Mouse (Mus musculus) olfactory bulb, adult 2 months (tissue): ENCODE data around the gene Ly6g6e. TPM values are rescaled to one million over a fixed set of nuclear protein-coding genes. Genes with fewer than 3 reads are reported as not detected.
"Not testable (repeated sequence)": the region's sequence is repeated elsewhere in the genome, so short reads cannot be mapped to it uniquely, and the experiment has no call there.

Experiments
- H3K27ac ChIP-seq: fragments of 200-500 bp; 2 replicates; pipeline ENCODE4 v1.5.1; 2012; ENCODE audit warnings: low read depth, low read length; ENCODE audit not compliant: insufficient read depth
- H3K4me1 ChIP-seq: fragments of 200-500 bp; 2 replicates; pipeline ENCODE4 v1.6.1; 2012; ENCODE audit warnings: low read length; ENCODE audit not compliant: control insufficient read depth, insufficient read depth
- H3K4me3 ChIP-seq: fragments of 200-500 bp; 2 replicates; pipeline ENCODE4 v1.5.1; 2012; ENCODE audit warnings: mild to moderate bottlenecking, low read depth, low read length, moderate library complexity; ENCODE audit not compliant: insufficient read depth
- CTCF ChIP-seq: fragments of 200-500 bp; IDR thresholded peaks from 2 replicates; pipeline ENCODE4 v1.5.1; 2012; ENCODE audit warnings: low read depth, mild to moderate bottlenecking, low read length, moderate library complexity; ENCODE audit not compliant: insufficient read depth
- POLR2A ChIP-seq: fragments of 200-500 bp; IDR thresholded peaks from 2 replicates; pipeline ENCODE4 v1.6.1; 2012; ENCODE audit warnings: mild to moderate bottlenecking, low read depth, low read length, moderate library complexity; ENCODE audit not compliant: insufficient read depth
- WGBS: fragments of 180-500 bp; shearing (Covaris S2); methylation state at CpG from one replicate; pipeline ENCODE4 v1.1.7; 2018; 5-methylcytosine and 5-hydroxymethylcytosine counted together
- polyA plus RNA-seq: library from polyadenylated mRNA; stranded (reverse); fragments of >200 nt; gene quantifications from 2 replicates; pipeline ENCODE4 v1.2.4, GENCODE M21; 2012; ENCODE audit warnings: low replicate concordance; ENCODE audit not compliant: missing spikeins, insufficient read depth, insufficient read length

Ly6g6e gene
- polyA plus RNA-seq, 1 experiment: not detected

GRCm38 (mm10) chr17:35121143-35121799 is 44.6 kb downstream of the Ly6g6e start, which contains the start of gene Gpank1:
TSS of gene Gpank1 (plus strand) at chr17:35121455.
- TF ChIP-seq CTCF (no peak), POLR2A (peak; percentile 37; the same call in 1 of the 2 replicates)
- Histone ChIP-seq H3K4me1 (peaks cover 2% of the 10 kb centered on the region; the same call in 1 of the 2 replicates), H3K4me3 (peak within 1 kb of the TSS; percentile 80), H3K27ac (peak within 1 kb of the TSS; percentile 68)
- under 1% methylated on average over 50 of the region's 50 CpGs for WGBS

- H3K4me1 ChIP-seq: peaks cover 6% of the 10 kb centered on the region
- TF ChIP-seq CTCF: no peak
- TF ChIP-seq POLR2A: no peak
- H3K27ac ChIP-seq: peak within 1 kb of the TSS; percentile 68
- peak within 1 kb of the TSS; percentile 80 for H3K4me3 ChIP-seq
- 0% methylated on average over 19 of the region's 19 CpGs for whole genome bisulfite sequencing
Observed at GRCm38 (mm10) chr17:35121871-35122303, 45.2 kb downstream of the Ly6g6e start, which contains the start of gene Csnk2b. TSS of gene Csnk2b (minus strand) at chr17:35122053.

DNA sequence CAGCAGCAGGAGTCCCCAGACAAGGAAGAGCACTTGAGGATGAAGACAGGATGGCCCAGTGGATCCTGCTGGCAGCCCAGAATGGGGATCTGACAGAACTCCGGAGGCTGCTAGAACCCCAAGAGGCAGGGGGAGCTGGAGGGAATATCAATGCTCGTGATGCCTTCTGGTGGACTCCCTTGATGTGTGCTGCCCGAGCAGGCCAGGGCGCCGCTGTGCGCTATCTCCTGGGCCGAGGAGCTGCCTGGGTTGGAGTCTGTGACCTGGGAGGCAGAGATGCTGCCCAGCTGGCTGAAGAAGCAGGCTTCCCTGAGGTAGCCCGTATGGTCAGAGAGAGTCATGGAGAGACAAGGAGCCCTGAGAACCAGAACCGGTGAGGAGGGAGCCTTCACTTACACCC is 46.6 kb downstream of the Ly6g6e start:
- H3K27ac ChIP-seq, H3K4me3 ChIP-seq: not testable (repeated sequence)
- 86% methylated on average over 9 of the region's 9 CpGs for WGBS
- H3K4me1 ChIP-seq: peaks cover 17% of the 10 kb centered on the region

DNA sequence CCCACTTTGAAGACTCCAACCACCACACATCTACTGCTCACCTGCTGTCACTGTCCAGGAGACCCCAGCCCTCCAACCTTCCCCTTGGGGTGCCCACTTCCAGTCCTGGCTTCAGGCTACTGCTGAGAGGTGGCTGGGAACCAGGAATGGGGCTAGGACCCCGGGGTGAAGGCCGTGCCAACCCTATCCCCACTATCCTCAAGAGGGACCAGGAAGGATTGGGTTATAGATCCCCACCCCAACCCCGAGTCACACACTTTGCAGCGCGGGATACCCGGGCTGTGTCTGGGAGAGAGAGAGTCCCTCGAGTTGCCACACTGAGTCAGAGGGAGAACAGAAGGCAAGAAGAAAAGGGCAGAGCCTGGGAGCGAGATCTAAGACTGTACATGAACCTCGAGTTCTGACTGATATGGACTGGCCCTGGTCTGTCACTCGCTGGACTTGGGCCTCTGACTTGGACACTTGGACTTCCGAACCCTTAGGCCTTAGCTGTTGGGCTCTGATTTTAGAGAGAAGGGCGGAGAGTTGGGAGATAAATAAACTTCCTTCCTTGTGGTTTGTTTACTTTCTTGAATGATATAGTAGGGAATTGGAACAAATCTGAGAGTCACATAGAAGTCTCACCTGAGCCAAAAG is 47.7 kb downstream of the Ly6g6e start:
- WGBS: 90% methylated on average over 12 of the region's 12 CpGs
- H3K4me3 ChIP-seq: not testable (repeated sequence)
- H3K4me1 ChIP-seq: peaks cover 20% of the 10 kb centered on the region

GRCm38 (mm10) chr17:35125081-35125480 is 48.4 kb downstream of the Ly6g6e start:
- Histone ChIP-seq H3K4me3 (no peak overlapping the region), H3K27ac (no peak overlapping the region), H3K4me1 (peaks cover 20% of the 10 kb centered on the region)
- WGBS: 86% methylated on average over 1 of the region's 1 CpGs
- TF ChIP-seq CTCF (no peak), POLR2A (no peak)

More for the DNA sequence above, 47.7 kb downstream of the Ly6g6e start:
- H3K27ac ChIP-seq: not testable (repeated sequence)

DNA sequence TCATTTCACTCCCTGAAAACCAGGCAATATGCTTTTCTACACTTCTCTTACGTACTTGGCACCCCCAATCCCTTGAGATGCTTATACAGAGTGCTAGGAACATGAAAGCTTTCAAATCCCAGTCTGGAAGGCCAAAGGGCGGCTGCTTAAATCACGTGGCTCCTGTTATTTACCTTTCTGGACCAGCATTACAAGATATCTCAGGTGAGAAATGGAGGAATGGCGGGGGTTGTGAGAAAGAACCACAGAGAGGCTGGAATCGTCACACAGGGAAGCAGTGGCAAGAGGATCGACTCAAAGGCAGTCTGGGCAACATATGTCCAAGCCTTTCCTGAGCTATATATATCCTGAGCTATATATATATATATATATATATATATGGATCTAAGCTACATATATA is 48.9 kb downstream of the Ly6g6e start:
- Histone ChIP-seq H3K27ac (no peak overlapping the region), H3K4me1 (peaks cover 20% of the 10 kb centered on the region), H3K4me3 (peak overlapping the region; percentile 77; the same call in 1 of the 2 replicates)
- no peak for TF ChIP-seq POLR2A
- no peak for TF ChIP-seq CTCF
- 35% methylated on average over 6 of the region's 6 CpGs for WGBS

- Histone ChIP-seq H3K27ac (peak within 1 kb of the TSS; percentile 82), H3K4me3 (peak within 1 kb of the TSS; percentile 77), H3K4me1 (peaks cover 20% of the 10 kb centered on the region)
- WGBS: under 1% methylated on average over 36 of the region's 36 CpGs
- TF ChIP-seq CTCF: no peak
- peak; percentile 92 for TF ChIP-seq POLR2A
Observed at GRCm38 (mm10) chr17:35126206-35126611, 49.5 kb downstream of the Ly6g6e start, which contains the start of gene D17H6S53E. TSS of gene D17H6S53E (plus strand) at chr17:35126373.

DNA sequence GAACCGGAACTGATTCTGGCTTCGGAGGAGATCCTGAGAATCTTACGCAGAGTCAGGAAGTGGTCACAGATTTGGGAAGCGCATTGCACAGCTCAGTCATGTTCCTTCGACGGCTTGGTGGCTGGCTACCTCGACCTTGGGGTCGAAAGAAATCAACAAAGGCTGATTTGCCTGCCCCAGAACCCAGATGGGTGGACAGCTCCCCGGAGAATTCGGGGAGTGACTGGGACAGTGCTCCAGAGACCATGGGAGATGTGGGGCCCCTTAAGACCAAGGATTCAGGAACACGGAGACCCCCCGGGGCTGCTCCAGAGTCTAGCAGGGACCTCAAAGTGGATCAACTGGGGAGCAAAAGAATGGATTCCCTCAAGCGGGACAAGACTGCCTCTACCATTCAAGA is 50.3 kb downstream of the Ly6g6e start:
- TF ChIP-seq POLR2A (no peak), CTCF (no peak)
- peak overlapping the region; percentile 77 for H3K4me3 ChIP-seq
- peaks cover 20% of the 10 kb centered on the region for H3K4me1 ChIP-seq
- 66% methylated on average over 13 of the region's 13 CpGs for WGBS
- no peak overlapping the region; the same call in 1 of the 2 replicates for H3K27ac ChIP-seq

Other genes with a start within 250 kb of the Ly6g6e start
- not detected in 2 replicates for gene Stk19, start 240.0 kb upstream of the Ly6g6e start, polyA plus RNA-seq
- not detected in 2 replicates for gene Dxo, start 239.9 kb upstream of the Ly6g6e start, polyA plus RNA-seq
- not detected in 2 replicates for gene Skiv2l, start 226.7 kb upstream of the Ly6g6e start, polyA plus RNA-seq
- gene Nelfe, start 226.5 kb upstream of the Ly6g6e start, polyA plus RNA-seq: not detected in 2 replicates
- not detected in 2 replicates for gene Cfb, start 214.4 kb upstream of the Ly6g6e start, polyA plus RNA-seq
- gene Zbtb12, start 197.4 kb upstream of the Ly6g6e start, polyA plus RNA-seq: not detected in 2 replicates
- gene Gm20547, start 194.9 kb upstream of the Ly6g6e start, polyA plus RNA-seq: not detected in 2 replicates
- not detected in 2 replicates for gene C2, start 178.6 kb upstream of the Ly6g6e start, polyA plus RNA-seq
- 130 TPM in 1 of 2 replicates, not detected in the other for gene Ehmt2, start 178.4 kb upstream of the Ly6g6e start, polyA plus RNA-seq
- not detected in 2 replicates for gene Slc44a4, start 162.4 kb upstream of the Ly6g6e start, polyA plus RNA-seq
- not detected in 2 replicates for gene Neu1, start 145.6 kb upstream of the Ly6g6e start, polyA plus RNA-seq
- not detected in 2 replicates for gene Hspa1b, start 117.7 kb upstream of the Ly6g6e start, polyA plus RNA-seq
- gene Gm20481, start 107.0 kb upstream of the Ly6g6e start, polyA plus RNA-seq: not detected in 2 replicates
- gene Hspa1a, start 104.7 kb upstream of the Ly6g6e start, polyA plus RNA-seq: not detected in 2 replicates
- not detected in 2 replicates for gene Hspa1l, start 104.2 kb upstream of the Ly6g6e start, polyA plus RNA-seq
- gene Lsm2, start 95.0 kb upstream of the Ly6g6e start, polyA plus RNA-seq: not detected in 2 replicates
- not detected in 2 replicates for gene Vars, start 75.9 kb upstream of the Ly6g6e start, polyA plus RNA-seq
- gene Vwa7, start 60.3 kb upstream of the Ly6g6e start, polyA plus RNA-seq: not detected in 2 replicates
- gene Sapcd1, start 48.9 kb upstream of the Ly6g6e start, polyA plus RNA-seq: not detected in 2 replicates
- not detected in 2 replicates for gene Msh5, start 30.2 kb upstream of the Ly6g6e start, polyA plus RNA-seq
- gene Clic1, start 26.9 kb upstream of the Ly6g6e start, polyA plus RNA-seq: not detected in 2 replicates
- not detected in 2 replicates for gene Ddah2, start 17.9 kb upstream of the Ly6g6e start, polyA plus RNA-seq
- gene Ly6g6c, start 11.5 kb upstream of the Ly6g6e start, polyA plus RNA-seq: not detected in 2 replicates
- gene Mpig6b, start 10.7 kb upstream of the Ly6g6e start, polyA plus RNA-seq: not detected in 2 replicates
- not detected in 2 replicates for gene Ly6g6d, start 1.2 kb downstream of the Ly6g6e start, polyA plus RNA-seq
- not detected in 2 replicates for gene Ly6g6f, start 8.7 kb downstream of the Ly6g6e start, polyA plus RNA-seq
- gene Abhd16a, start 12.4 kb downstream of the Ly6g6e start, polyA plus RNA-seq: not detected in 2 replicates
- gene Ly6g5c, start 31.4 kb downstream of the Ly6g6e start, polyA plus RNA-seq: not detected in 2 replicates
- gene Ly6g5b, start 38.5 kb downstream of the Ly6g6e start, polyA plus RNA-seq: not detected in 2 replicates
- not detected in 2 replicates for gene Gpank1, start 44.6 kb downstream of the Ly6g6e start, polyA plus RNA-seq
- not detected in 2 replicates for gene Csnk2b, start 45.2 kb downstream of the Ly6g6e start, polyA plus RNA-seq
- gene D17H6S53E, start 49.5 kb downstream of the Ly6g6e start, polyA plus RNA-seq: not detected in 2 replicates
- gene Apom, start 55.1 kb downstream of the Ly6g6e start, polyA plus RNA-seq: not detected in 2 replicates
- gene Bag6, start 58.3 kb downstream of the Ly6g6e start, polyA plus RNA-seq: 684 TPM in 1 of 2 replicates, not detected in the other
- 146 and 391 TPM in 2 replicates for gene Prrc2a, start 88.0 kb downstream of the Ly6g6e start, polyA plus RNA-seq
- not detected in 2 replicates for gene Aif1, start 99.2 kb downstream of the Ly6g6e start, polyA plus RNA-seq
- gene Lst1, start 111.5 kb downstream of the Ly6g6e start, polyA plus RNA-seq: not detected in 2 replicates
- not detected in 2 replicates for gene Ltb, start 117.5 kb downstream of the Ly6g6e start, polyA plus RNA-seq
- not detected in 2 replicates for gene Tnf, start 125.1 kb downstream of the Ly6g6e start, polyA plus RNA-seq
- gene Lta, start 128.4 kb downstream of the Ly6g6e start, polyA plus RNA-seq: not detected in 2 replicates
- gene Gm16181, start 143.9 kb downstream of the Ly6g6e start, polyA plus RNA-seq: not detected in 2 replicates
- gene Atp6v1g2, start 156.8 kb downstream of the Ly6g6e start, polyA plus RNA-seq: not detected in 2 replicates
- not detected in 2 replicates for gene Nfkbil1, start 158.9 kb downstream of the Ly6g6e start, polyA plus RNA-seq
- gene Ddx39b, start 164.8 kb downstream of the Ly6g6e start, polyA plus RNA-seq: 290 and 359 TPM in 2 replicates
- gene H2-D1, start 185.8 kb downstream of the Ly6g6e start, polyA plus RNA-seq: 345 and 592 TPM in 2 replicates
- gene H2-Q1, start 243.5 kb downstream of the Ly6g6e start, polyA plus RNA-seq: not detected in 2 replicates